Mouse (Mus musculus): ENCODE measurements at regions not wholly inside any gene's neighbourhood (a gene's known extent, or its start where the extent isn't known, plus 50 kb on each side); places are given as distances from the start of the nearest gene placed in this dataset.

GRCm38 (mm10) chr3:17795271-17796260 is 152.6 kb upstream of the Cypt12 start:
- peak; percentile 49 for DNase-seq

DNA sequence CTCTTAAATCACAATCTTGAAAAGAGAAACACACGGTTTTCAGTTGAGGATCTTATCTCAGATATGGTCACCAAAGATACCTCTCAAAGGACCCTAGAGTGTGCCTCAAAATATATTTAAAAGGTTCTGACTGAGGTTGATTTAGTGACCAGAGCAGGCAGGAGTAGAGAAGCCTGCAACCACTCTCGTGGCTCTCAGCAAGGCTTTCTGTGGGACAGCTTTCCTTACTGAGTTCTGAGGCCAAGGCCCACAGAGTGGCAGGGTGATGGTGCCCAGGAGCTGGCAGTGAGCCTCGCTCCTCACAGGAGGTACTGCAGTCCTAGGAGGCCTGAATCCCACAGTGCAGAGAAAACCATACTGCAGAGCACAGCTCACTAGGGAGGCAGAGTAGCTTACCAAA is 151.4 kb upstream of the Cypt12 start:
- peak; percentile 54 for DNase-seq

DNA sequence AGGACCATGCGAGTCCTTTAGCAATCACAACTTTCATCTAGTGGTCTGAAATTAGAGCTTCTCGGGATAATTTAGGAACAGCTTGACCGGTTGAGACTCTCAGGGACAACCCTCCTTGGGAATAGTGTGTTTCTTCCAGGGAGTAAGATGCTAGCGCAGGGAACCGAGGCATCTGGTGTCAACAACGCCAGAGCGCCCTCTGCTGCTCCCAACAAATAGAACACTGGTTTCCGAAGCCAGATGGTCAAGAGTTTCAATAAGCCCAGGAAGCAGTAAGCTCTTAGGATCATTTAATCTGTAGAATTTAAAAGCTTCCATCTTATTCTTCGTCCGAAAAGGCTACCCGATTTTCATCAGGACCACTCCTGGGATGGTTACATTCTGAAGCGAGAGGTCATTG is 149.8 kb upstream of the Cypt12 start:
- peak; percentile 92 for DNase-seq

GRCm38 (mm10) chr3:17799120-17799519 is 149.1 kb upstream of the Cypt12 start:
- DNase-seq = no peak

- DNase-seq = no peak
These were observed 147.4 kb upstream of the Cypt12 start for GRCm38 (mm10) chr3:17800810-17801209.

DNA sequence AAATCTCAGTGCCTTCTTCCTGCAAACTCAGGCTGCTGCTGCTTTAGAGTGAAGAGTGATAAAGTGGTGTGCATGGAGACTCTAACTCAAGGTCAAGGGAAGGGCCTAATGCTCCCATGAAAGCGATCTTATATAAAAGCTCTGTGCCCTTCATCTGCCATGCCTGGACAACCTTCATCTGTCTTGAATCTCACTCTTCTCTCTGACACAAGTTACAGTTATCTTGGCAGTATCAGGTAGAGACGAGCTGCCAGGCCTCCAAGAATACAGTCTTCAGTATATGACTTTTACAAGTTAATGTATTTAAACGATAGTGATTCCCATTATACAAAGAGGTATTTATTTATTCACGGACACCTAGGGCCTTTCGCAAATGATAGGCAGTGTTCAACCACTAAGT is 146.7 kb upstream of the Cypt12 start:
- no peak for DNase-seq

DNA sequence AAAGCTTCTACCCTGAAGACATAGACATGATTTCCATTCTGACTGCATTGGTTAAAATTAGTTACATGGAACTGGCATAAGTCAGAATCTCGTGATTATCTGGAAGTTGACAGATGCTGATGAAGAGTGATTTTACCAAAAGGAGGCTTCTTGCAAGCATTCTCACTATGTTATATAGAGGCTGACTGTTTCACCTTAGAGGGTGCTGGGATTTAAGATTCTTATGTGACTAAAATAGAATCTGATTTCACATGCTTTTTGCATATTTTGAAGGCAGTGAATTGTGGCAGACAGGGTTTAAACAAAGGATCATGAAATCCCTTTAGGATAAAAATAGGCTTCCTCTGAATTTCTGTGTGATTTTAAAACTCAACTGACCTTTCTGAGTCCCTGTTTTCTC is 143.0 kb upstream of the Cypt12 start:
- DNase-seq = no peak

DNA sequence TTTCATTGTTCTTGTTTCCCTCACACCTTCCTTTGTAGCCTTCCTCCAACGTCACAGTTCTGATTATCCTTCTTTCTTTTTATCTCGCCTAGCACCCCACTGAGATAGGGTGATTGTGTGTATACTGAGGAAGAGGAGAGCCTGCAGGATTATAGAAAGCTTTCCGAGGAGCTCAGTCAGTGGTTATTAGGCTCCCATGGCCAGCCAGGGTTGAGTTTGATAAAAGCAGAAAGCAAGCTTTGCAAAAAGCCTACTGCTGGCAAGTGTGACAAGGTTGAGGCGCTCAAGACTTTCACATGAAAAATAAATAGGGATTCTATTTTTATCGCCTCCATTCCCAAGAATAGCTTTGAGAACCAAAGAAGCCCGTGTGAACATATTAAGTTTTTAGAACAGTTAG is 136.9 kb upstream of the Cypt12 start:
- DNase-seq = no peak

DNA sequence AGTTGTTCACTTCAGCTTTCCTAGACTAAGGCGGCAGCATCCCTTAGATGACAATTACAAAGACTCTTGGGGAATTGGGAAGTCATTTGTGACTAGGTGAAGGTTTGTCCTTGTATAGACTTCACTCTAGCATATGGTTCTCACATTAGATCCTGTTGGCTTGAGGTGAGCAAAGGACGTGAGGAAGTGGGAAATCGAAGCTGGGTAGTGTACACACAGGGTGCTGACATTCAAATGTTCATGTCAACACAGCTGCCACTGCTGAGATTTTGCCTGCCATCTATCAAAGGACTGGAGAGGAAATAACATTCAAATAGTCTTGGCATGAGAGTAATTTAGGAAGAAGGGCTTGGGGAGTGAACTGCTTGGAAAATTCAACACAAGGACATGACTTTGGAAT is 124.0 kb upstream of the Cypt12 start:
- DNase-seq = no peak

DNA sequence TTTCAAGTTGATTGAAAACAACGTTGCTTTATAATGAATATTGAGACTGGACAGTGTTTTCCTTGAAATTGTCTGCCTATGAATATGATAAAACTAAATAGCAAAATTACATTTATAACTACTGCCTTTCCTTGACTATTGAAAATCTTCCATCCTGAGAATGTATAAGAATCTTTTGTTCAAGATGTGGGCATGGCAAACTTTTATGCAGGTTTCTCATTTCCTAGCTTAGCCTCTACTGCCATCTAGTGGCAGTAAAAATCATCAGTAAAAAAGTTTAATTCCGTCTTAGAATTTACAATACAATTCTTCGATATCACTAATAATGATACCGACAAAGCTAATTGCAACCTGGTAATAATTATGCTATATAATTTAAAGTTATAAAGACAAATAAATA is 123.5 kb upstream of the Cypt12 start:
- DNase-seq = peak; percentile 59

- no peak for DNase-seq
These were observed 122.8 kb upstream of the Cypt12 start for GRCm38 (mm10) chr3:17825254-17825890.

DNA sequence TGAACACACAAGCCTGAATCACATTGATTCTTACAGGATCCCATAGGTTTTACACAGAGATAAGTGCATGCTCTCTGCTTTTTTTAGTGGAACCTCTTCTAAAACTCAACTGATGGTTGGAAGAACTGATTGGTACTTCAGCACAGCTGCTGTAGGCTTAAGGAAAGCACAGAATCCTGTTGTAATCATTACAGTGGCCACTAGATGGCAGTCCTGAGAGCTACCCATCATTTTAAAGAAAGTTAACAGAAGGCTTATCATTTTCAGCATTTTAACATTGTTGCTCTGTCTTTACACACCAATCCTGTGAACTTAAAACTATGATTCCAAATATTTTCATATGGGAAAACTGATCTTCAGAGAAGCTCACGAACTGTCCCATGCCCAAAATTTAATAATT is 113.5 kb upstream of the Cypt12 start:
- peak; percentile 73 for DNase-seq

DNA sequence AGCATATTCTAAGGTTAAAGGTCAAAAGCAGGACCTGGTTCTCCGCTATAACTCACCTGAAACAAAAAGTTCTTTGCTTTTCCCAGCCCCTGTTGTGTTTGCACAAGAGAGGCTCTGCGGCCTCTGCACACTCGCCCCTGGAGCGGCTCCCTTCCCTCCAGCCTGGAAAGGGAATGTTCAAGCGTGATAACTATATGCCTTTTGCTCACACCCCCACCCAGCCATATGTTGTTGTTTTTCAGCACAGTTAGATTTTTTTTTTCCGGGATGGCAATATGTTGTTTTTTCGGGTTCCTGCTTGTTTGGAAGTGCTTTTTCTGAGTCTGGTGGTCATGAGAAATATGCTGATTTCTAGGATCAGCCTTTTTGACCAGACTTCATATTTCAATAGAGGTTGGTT is 100.6 kb upstream of the Cypt12 start:
- peak; percentile 26 for DNase-seq

DNA sequence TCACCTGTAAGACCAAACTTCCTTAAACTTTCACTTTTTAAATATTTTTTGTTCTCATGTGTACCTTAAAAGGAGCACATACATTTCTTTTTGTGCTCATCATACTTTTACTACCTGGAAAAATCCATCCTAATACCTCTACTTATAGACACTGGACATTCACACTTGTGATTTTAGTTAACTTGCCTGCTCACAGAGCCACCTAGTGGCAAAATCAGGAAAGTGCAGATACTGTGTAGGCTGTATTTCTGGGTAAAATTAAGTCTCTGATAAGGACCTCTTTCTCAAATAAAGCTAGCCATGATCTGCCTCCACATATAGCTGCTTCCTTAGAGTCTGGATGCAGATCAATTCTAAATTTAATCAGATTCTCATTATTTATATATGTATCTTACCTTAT is 100.0 kb upstream of the Cypt12 start:
- DNase-seq = peak; percentile 48

GRCm38 (mm10) chr3:17862367-17862766 is 85.8 kb upstream of the Cypt12 start:
- DNase-seq = no peak

GRCm38 (mm10) chr3:17865112-17865511 is 83.1 kb upstream of the Cypt12 start:
- peak; percentile 54 for DNase-seq

DNA sequence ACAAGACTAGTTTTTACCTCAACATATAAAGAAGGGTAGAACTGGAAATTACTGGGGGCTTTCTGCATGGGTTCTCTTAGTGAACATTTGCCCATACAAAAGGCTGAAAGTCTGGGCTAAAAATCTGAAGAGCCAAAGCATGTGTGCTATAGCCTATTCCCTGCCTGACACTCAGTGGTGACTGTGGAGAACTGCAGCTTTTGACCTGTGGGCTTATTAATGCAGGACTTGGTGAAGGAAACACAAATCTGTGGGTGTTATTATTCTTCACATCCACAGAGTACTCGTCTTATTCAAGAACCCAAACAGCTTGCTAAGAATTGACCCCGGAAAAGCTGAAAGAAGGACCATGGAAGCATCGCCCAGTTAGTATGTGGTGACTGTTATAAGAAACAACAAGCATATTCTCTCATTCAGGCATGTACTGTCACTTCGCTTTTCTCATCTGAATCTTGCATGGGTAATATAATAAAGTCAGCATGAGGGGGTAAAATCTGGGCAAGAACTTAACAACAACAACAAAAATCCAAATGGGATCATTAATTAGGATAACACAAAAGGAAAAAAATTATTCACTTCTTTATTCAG is 77.2 kb upstream of the Cypt12 start:
- DNase-seq = peak; percentile 36

GRCm38 (mm10) chr3:17895869-17896268 is 52.3 kb upstream of the Cypt12 start:
- DNase-seq = peak; percentile 8

DNA sequence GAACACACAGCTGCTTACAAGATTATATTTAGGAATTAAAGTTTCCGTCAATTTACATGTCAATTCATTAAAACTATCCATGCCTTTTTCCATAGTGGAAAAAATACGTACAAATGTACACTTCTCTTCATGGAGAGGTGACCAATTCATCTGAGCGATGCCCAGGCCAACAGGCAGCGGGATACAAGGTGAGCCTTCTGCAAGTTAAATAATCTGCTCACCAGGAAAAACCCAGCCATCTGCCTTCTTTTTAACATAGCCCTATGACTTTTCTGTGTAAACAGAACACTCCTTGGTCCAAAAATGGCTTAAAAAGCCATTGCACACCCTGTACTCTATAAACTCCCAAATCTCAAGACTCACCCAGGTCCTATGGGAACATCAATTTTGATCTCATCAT is 51.5 kb upstream of the Cypt12 start:
- peak; percentile 63 for DNase-seq
